Mouse (Mus musculus) liver, postnatal 0 days (tissue): ENCODE measurements around the gene Macrod1. TPM values are rescaled to one million over a fixed set of nuclear protein-coding genes. Genes with fewer than 3 reads are reported as not detected.

ENCODE experiments used
- ATAC-seq: fragments of 200-750 bp; cut with Nextera tagmentation; 2 replicates; pipeline ENCODE4 v1.8.0; 2017; ENCODE audit warnings: mild to moderate bottlenecking, moderate library complexity
- DNase-seq: peaks from one replicate; pipeline ENCODE4 v3.0.0-alpha.2; 2016
- H3K27ac ChIP-seq: fragments of 300-500 bp; sonication (generic); 2 replicates; pipeline ENCODE4 v1.5.1; 2014; ENCODE audit warnings: antibody characterized with exemption, moderate library complexity, mild to moderate bottlenecking, low read depth
- H3K27me3 ChIP-seq: fragments of 300-500 bp; sonication (generic); 2 replicates; pipeline ENCODE4 v1.6.1; 2014; ENCODE audit warnings: low read length, control low read depth, mixed read lengths; ENCODE audit not compliant: insufficient read depth
- H3K36me3 ChIP-seq: fragments of 300-500 bp; sonication (generic); replicated peaks from 2 replicates; pipeline ENCODE4 v1.6.1; 2014; ENCODE audit warnings: mild to moderate bottlenecking, control low read depth, low read length, moderate library complexity, mixed read lengths; ENCODE audit not compliant: insufficient read depth
- H3K4me1 ChIP-seq: fragments of 300-500 bp; sonication (generic); 2 replicates; pipeline ENCODE4 v1.6.1; 2014; ENCODE audit warnings: antibody characterized with exemption, mild to moderate bottlenecking, control low read depth; ENCODE audit not compliant: insufficient read depth
- H3K4me2 ChIP-seq: fragments of 300-500 bp; sonication (generic); 2 replicates; pipeline ENCODE4 v1.6.1; 2014; ENCODE audit warnings: low read depth, mild to moderate bottlenecking, low read length, moderate library complexity, mixed read lengths
- H3K4me3 ChIP-seq: fragments of 300-500 bp; sonication (generic); 2 replicates; pipeline ENCODE4 v1.5.1; 2014; ENCODE audit warnings: low read depth, low read length
- H3K9ac ChIP-seq: fragments of 300-500 bp; sonication (generic); replicated peaks from 2 replicates; pipeline ENCODE4 v1.6.1; 2014; ENCODE audit warnings: mild to moderate bottlenecking, moderate library complexity
- H3K9me3 ChIP-seq: fragments of 300-500 bp; sonication (generic); 2 replicates; pipeline ENCODE4 v1.6.1; 2016; ENCODE audit warnings: mild to moderate bottlenecking, control low read depth, low read length, mixed read lengths
- CTCF ChIP-seq: sonication (generic); IDR thresholded peaks from 2 replicates; pipeline ENCODE4 v1.5.1; 2016; ENCODE audit warnings: antibody characterized with exemption, low read depth
- EP300 ChIP-seq: IDR thresholded peaks from 2 replicates; pipeline ENCODE4 v1.6.1; 2016; ENCODE audit warnings: antibody characterized with exemption, low read depth, mild to moderate bottlenecking
- WGBS: fragments of 180-500 bp; shearing (Covaris S2); extraction: QIAGEN DNeasy Blood & Tissue Kit; methylation state at CpG from one replicate; pipeline ENCODE4 v1.1.7; 2014; ENCODE audit not compliant: insufficient replicate concordance; 5-methylcytosine and 5-hydroxymethylcytosine counted together
- polyA plus RNA-seq: library from polyadenylated mRNA; unstranded; fragments of >200 nt; fragmentation: Nextera tagmentation; extraction: Ambion mirVana; gene quantifications from 2 replicates; pipeline ENCODE4 v1.2.1, GENCODE M21; 2015

Gene Macrod1
- polyA plus RNA-seq, 1 experiment from 2014 or later, result 11.7 TPM

DNA sequence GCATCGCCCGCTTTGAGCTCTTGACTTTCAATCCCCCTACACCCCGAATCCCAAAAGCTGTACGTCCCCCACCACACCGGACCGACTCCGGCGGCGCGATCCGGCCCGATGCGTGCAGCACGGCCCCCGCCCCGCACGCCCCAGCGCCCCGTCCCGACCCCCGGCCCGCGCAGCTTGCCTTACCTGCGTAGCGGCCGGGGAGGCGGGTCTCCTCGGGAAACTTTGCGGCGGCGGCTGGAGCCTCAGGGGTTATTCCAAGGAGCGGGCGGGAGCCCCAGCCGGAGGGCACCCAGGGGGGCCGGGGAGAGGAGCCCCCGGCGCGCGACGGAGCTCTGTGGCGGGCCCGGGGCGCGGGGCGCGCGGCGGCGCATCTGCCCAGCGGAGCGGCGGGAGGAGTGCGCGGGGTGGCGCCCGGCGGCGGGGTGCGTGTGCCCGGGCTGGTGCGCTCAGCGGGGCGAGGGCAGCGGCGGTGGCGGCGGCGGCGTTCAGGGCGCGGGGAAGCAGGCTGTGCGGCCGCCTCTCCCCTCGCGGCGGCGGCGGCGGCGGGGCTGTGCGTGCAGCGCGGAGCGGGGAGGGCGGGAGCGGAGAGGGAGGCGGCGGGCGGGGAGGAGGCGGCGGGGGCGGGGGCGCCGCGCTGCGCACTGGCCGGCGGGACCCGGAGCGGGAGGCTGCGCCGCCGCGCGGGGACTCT lies 109.0 kb downstream of the Macrod1 start:
- no peak overlapping the region; the same call in none of the 2 replicates for H3K9ac ChIP-seq
- ATAC-seq (0 out of 2 replicates have a peak, but pooled peaks have one; percentile 13), DNase-seq (no peak)
- WGBS, result 1% methylated on average over 27 of the region's 105 CpGs
- H3K4me2 ChIP-seq, result peak overlapping the region; percentile 79
- no peaks in the 10 kb centered on the region for H3K36me3 ChIP-seq
- peaks cover 49% of the 10 kb centered on the region for H3K27me3 ChIP-seq
- H3K4me1 ChIP-seq, result peaks cover 9% of the 10 kb centered on the region; the same call in 1 of the 2 replicates
- H3K27ac ChIP-seq, result no peak overlapping the region
- no peaks in the 10 kb centered on the region for H3K9me3 ChIP-seq
- H3K4me3 ChIP-seq, result peak overlapping the region; percentile 53
- TF ChIP-seq EP300 (no peak), CTCF (no peak)

DNA sequence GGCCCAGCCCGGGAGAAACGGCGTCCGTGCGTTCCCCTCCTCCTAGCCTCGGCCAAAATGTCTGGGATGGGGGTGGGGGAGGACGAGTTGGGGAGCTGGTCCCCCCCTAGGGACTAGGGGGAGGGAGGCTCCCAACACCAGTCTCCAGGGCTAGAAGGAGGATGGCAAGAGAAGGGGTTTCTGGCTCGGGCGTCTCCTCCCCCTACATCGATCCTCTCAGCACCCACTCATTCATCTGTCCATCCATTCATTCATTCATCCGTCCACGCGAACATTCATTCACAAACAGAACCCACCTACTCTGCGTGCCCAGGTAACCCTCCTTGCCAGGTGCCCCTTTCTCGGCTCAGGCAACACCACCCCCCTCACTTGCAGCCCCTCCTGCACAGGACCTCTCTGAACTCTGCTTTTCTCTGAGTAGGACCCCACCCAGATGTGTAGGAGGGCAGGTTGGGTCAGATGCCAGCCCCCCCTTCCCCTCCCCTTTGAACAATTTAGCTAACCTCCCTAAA lies 109.6 kb downstream of the Macrod1 start:
- TF ChIP-seq EP300, result no peak
- no peak for TF ChIP-seq CTCF
- no peaks in the 10 kb centered on the region for H3K9me3 ChIP-seq
- H3K4me2 ChIP-seq, result peak overlapping the region; percentile 79
- no peaks in the 10 kb centered on the region for H3K36me3 ChIP-seq
- H3K27ac ChIP-seq, result no peak overlapping the region
- WGBS, result 6% methylated on average over 10 of the region's 15 CpGs
- no peak overlapping the region for H3K9ac ChIP-seq
- H3K4me1 ChIP-seq, result peaks cover 9% of the 10 kb centered on the region; the same call in 1 of the 2 replicates
- ATAC-seq (no peak), DNase-seq (no peak)
- peak overlapping the region; percentile 53 for H3K4me3 ChIP-seq
- peaks cover 49% of the 10 kb centered on the region for H3K27me3 ChIP-seq

DNA sequence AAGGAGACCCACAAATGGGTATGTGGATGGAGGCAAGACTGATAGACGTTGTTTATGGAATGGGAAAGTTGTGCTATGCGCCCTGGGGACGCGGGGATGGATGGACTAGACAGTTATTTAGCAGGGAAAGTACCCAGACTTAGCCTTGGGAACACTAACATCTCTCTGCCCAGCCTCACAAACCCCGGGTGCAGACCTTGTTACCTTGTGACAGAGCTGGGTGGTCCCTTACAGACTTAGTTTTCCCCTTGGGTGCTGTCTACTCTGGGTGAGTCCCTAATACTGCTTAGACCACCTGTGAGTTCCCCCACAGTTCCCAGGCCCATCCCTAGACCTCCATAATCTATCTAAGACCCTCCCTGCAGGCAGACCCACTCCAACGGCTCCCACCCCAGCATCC lies 110.2 kb downstream of the Macrod1 start:
- TF ChIP-seq CTCF, result no peak
- no peak for TF ChIP-seq EP300
- Histone ChIP-seq H3K4me1 (peaks cover 9% of the 10 kb centered on the region; the same call in 1 of the 2 replicates), H3K36me3 (no peaks in the 10 kb centered on the region), H3K4me2 (no peak overlapping the region), H3K4me3 (no peak overlapping the region), H3K9me3 (no peaks in the 10 kb centered on the region), H3K27me3 (peaks cover 49% of the 10 kb centered on the region), H3K27ac (no peak overlapping the region), H3K9ac (no peak overlapping the region)
- DNase-seq (no peak), ATAC-seq (no peak)
- 17% methylated on average over 6 of the region's 6 CpGs for WGBS

DNA sequence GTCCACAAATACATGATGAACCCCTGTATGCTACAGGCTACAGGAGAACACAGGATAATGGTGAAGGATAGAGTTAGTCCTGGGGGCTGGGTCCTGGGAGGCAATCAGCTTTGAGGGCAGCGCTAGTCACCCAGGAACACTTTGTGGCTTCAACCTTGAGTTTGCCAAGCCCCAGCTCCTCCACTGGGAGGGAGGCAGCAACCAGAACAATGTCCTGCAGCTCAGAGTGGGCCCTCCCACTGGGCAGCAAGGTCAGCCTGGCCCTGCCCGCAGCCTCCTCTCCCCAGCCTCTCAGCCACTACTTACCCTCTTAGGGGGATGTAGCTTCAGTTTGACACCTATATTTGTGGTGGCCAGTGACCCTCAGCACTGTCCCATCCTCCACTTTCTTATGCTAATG lies 111.8 kb downstream of the Macrod1 start:
- H3K4me3 ChIP-seq, result no peak overlapping the region
- no peaks in the 10 kb centered on the region for H3K9me3 ChIP-seq
- TF ChIP-seq EP300, result no peak
- no peak for TF ChIP-seq CTCF
- H3K4me2 ChIP-seq, result no peak overlapping the region
- H3K4me1 ChIP-seq, result peaks cover 9% of the 10 kb centered on the region; the same call in 1 of the 2 replicates
- H3K9ac ChIP-seq, result no peak overlapping the region
- no peak overlapping the region for H3K27ac ChIP-seq
- WGBS, result 68% methylated on average over 2 of the region's 2 CpGs
- no peak for DNase-seq
- no peak for ATAC-seq
- no peaks in the 10 kb centered on the region for H3K36me3 ChIP-seq
- peaks cover 42% of the 10 kb centered on the region for H3K27me3 ChIP-seq

DNA sequence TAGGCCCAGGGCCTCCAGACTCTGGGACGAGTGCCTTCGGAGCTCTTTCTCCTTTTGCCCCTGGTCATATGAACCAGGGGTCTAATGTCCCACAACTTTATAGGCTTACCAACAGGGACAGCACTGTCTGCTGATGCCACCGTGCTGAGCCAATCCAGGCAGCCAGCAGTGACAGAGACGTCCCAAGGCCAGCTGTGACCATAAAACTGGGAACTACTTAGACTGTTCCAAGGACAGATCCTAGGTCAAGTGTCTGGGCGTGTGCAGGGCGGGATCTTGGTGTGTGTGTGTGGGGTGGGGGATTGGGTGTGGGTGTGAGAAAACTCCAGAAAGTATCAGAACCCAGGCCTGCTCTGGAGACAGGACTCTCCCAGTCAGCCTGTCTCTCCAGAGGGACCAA lies 114.3 kb downstream of the Macrod1 start:
- no peak for TF ChIP-seq CTCF
- H3K36me3 ChIP-seq, result no peaks in the 10 kb centered on the region
- H3K4me1 ChIP-seq, result no peaks in the 10 kb centered on the region
- 78% methylated on average over 6 of the region's 6 CpGs for WGBS
- peaks cover 20% of the 10 kb centered on the region for H3K27me3 ChIP-seq
- no peak overlapping the region for H3K27ac ChIP-seq
- no peak overlapping the region for H3K4me2 ChIP-seq
- no peak for ATAC-seq
- no peak for DNase-seq
- no peak overlapping the region for H3K9ac ChIP-seq
- H3K4me3 ChIP-seq, result no peak overlapping the region
- H3K9me3 ChIP-seq, result no peaks in the 10 kb centered on the region

DNA sequence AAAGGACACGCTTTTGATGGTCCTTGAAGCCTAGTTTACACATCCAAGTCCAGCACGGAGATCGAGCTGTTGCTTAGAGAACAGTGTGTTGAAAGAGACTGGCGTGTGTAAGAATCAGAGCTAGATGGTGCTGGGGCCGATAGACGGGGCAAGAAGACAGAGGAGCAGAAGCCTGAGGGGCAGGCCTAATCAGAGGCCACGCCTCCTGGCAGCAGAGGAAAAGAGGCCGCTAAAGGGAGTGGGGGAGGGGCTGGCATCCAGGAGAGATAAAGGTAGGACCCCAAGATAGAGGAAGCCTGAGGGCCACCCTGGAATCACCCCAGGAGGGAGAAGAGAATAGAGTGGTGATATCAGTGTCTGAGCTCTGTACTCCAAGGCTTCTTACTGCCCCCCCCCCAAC lies 114.8 kb downstream of the Macrod1 start:
- DNase-seq, result no peak
- no peak overlapping the region for H3K4me2 ChIP-seq
- H3K36me3 ChIP-seq, result no peaks in the 10 kb centered on the region
- WGBS, result 19% methylated on average over 8 of the region's 8 CpGs
- no peak overlapping the region for H3K4me3 ChIP-seq
- TF ChIP-seq EP300 (no peak), CTCF (no peak)
- peaks cover 14% of the 10 kb centered on the region for H3K27me3 ChIP-seq
- no peak overlapping the region for H3K9ac ChIP-seq
- no peaks in the 10 kb centered on the region for H3K4me1 ChIP-seq
- no peaks in the 10 kb centered on the region for H3K9me3 ChIP-seq
- ATAC-seq, result no peak
- H3K27ac ChIP-seq, result no peak overlapping the region
